Mouse (Mus musculus) forebrain, embryonic 13.5 days (tissue): ENCODE results near the gene Chm. TPM values are rescaled to one million over a fixed set of nuclear protein-coding genes. Genes with fewer than 3 reads are reported as not detected.
"Not testable (repeated sequence)": the region's sequence is repeated elsewhere in the genome, so short reads cannot be mapped to it uniquely, and the experiment has no call there.

Source experiments
- ATAC-seq: fragments of 200-750 bp; cut with Nextera tagmentation; 2 replicates; pipeline ENCODE4 v1.8.0; 2017
- H3K27ac ChIP-seq: fragments of 300-500 bp; sonication (generic); 2 replicates; pipeline ENCODE4 v1.5.1; 2015; ENCODE audit warnings: inconsistent platforms, mild to moderate bottlenecking, moderate library complexity
- H3K27me3 ChIP-seq: fragments of 300-500 bp; sonication (generic); 2 replicates; pipeline ENCODE4 v1.6.1; 2015; ENCODE audit warnings: mild to moderate bottlenecking, inconsistent platforms
- H3K36me3 ChIP-seq: fragments of 300-500 bp; sonication (generic); 2 replicates; pipeline ENCODE4 v1.6.1; 2015; ENCODE audit warnings: mild to moderate bottlenecking, inconsistent platforms; ENCODE audit not compliant: poor library complexity, severe bottlenecking
- H3K4me1 ChIP-seq: fragments of 300-500 bp; sonication (generic); 2 replicates; pipeline ENCODE4 v1.6.1; 2015; ENCODE audit warnings: inconsistent platforms
- H3K4me2 ChIP-seq: fragments of 300-500 bp; sonication (generic); 2 replicates; pipeline ENCODE4 v1.6.1; 2015; ENCODE audit warnings: inconsistent platforms, mild to moderate bottlenecking, moderate library complexity
- H3K4me3 ChIP-seq: fragments of 300-500 bp; sonication (generic); 2 replicates; pipeline ENCODE4 v1.5.1; 2015; ENCODE audit warnings: mild to moderate bottlenecking, inconsistent platforms
- H3K9ac ChIP-seq: fragments of 300-500 bp; sonication (generic); 2 replicates; pipeline ENCODE4 v1.6.1; 2015; ENCODE audit warnings: mild to moderate bottlenecking, inconsistent platforms
- H3K9me3 ChIP-seq: fragments of 300-500 bp; sonication (generic); replicated peaks from 2 replicates; pipeline ENCODE4 v1.6.1; 2016; ENCODE audit warnings: inconsistent platforms
- WGBS: fragments of 180-500 bp; shearing (Covaris S2); methylation state at CpG from one replicate; pipeline ENCODE4 v1.1.7; 2015; 5-methylcytosine and 5-hydroxymethylcytosine counted together
- polyA plus RNA-seq: library from polyadenylated mRNA; unstranded; fragments of >200 nt; fragmentation: Nextera tagmentation; extraction: Ambion mirVana; gene quantifications from 2 replicates; pipeline ENCODE4 v1.2.1, GENCODE M21; 2015

Gene Chm
- 11.9 and 13.5 TPM in 2 replicates for polyA plus RNA-seq

GRCm38 (mm10) chrX:113185230-113185985 lies at the start of gene Chm:
Gene Chm (minus strand): TSS chrX:113185517.
- H3K36me3 ChIP-seq: no peaks in the 10 kb centered on the region
- peak within 1 kb of the TSS; percentile 58 for H3K4me2 ChIP-seq
- H3K4me1 ChIP-seq: no peaks in the 10 kb centered on the region
- H3K9me3 ChIP-seq: no peaks in the 10 kb centered on the region
- WGBS: 13% methylated on average over 21 of the region's 21 CpGs
- H3K27me3 ChIP-seq: no peaks in the 10 kb centered on the region
- peak; percentile 98 for ATAC-seq
- peak within 1 kb of the TSS; percentile 53 for H3K4me3 ChIP-seq
- peak within 1 kb of the TSS; percentile 83 for H3K27ac ChIP-seq
- peak within 1 kb of the TSS; percentile 60 for H3K9ac ChIP-seq

GRCm38 (mm10) chrX:113193901-113194300 lies 8.6 kb upstream of the Chm start:
- no peak overlapping the region for H3K4me2 ChIP-seq
- 6% methylated on average over 2 of the region's 2 CpGs for WGBS
- ATAC-seq: no peak

GRCm38 (mm10) chrX:113184569-113185229 lies 618 bp downstream of the Chm start:
- H3K9me3 ChIP-seq: no peaks in the 10 kb centered on the region
- H3K4me2 ChIP-seq: peak overlapping the region; percentile 58
- peak; percentile 5; the same call in 1 of the 2 replicates for ATAC-seq
- WGBS: 18% methylated on average over 17 of the region's 17 CpGs
- H3K9ac ChIP-seq: peak overlapping the region; percentile 60
- no peaks in the 10 kb centered on the region for H3K36me3 ChIP-seq
- no peaks in the 10 kb centered on the region for H3K4me1 ChIP-seq
- no peaks in the 10 kb centered on the region for H3K27me3 ChIP-seq
- H3K27ac ChIP-seq: peak overlapping the region; percentile 83
- H3K4me3 ChIP-seq: peak overlapping the region; percentile 53

More at GRCm38 (mm10) chrX:113193901-113194300, 8.6 kb upstream of the Chm start:
- H3K4me1 ChIP-seq: no peaks in the 10 kb centered on the region
- no peak overlapping the region for H3K27ac ChIP-seq
- H3K36me3 ChIP-seq: no peaks in the 10 kb centered on the region
- H3K27me3 ChIP-seq: no peaks in the 10 kb centered on the region
- H3K4me3 ChIP-seq: no peak overlapping the region
- H3K9ac ChIP-seq: no peak overlapping the region
- no peaks in the 10 kb centered on the region for H3K9me3 ChIP-seq

- not testable (repeated sequence) for ATAC-seq, H3K4me3 ChIP-seq, H3K27me3 ChIP-seq, H3K9me3 ChIP-seq, H3K36me3 ChIP-seq, H3K4me2 ChIP-seq, H3K27ac ChIP-seq, H3K9ac ChIP-seq, H3K4me1 ChIP-seq
- WGBS: 95% methylated on average over 4 of the region's 4 CpGs
These were observed 4.5 kb downstream of the Chm start for GRCm38 (mm10) chrX:113180856-113181255.

GRCm38 (mm10) chrX:113172766-113173165 lies 12.6 kb downstream of the Chm start:
- Histone ChIP-seq H3K27me3 (no peaks in the 10 kb centered on the region), H3K9ac (no peak overlapping the region), H3K4me1 (no peaks in the 10 kb centered on the region), H3K4me2 (no peak overlapping the region), H3K36me3 (no peaks in the 10 kb centered on the region), H3K27ac (no peak overlapping the region), H3K9me3 (no peaks in the 10 kb centered on the region), H3K4me3 (no peak overlapping the region)
- WGBS: 82% methylated on average over 2 of the region's 2 CpGs
- ATAC-seq: no peak

GRCm38 (mm10) chrX:113172271-113172670 lies 13.0 kb downstream of the Chm start:
- no peak for ATAC-seq
- no peaks in the 10 kb centered on the region for H3K36me3 ChIP-seq
- H3K4me1 ChIP-seq: no peaks in the 10 kb centered on the region
- H3K9ac ChIP-seq: no peak overlapping the region
- H3K4me3 ChIP-seq: no peak overlapping the region
- no peak overlapping the region for H3K4me2 ChIP-seq
- H3K9me3 ChIP-seq: no peaks in the 10 kb centered on the region
- H3K27ac ChIP-seq: no peak overlapping the region
- WGBS: 80% methylated on average over 1 of the region's 1 CpGs
- H3K27me3 ChIP-seq: no peaks in the 10 kb centered on the region

- no peak overlapping the region for H3K4me2 ChIP-seq
- no peaks in the 10 kb centered on the region for H3K27me3 ChIP-seq
- H3K27ac ChIP-seq: no peak overlapping the region
- H3K4me3 ChIP-seq: no peak overlapping the region
- no peak overlapping the region for H3K9ac ChIP-seq
- WGBS: 81% methylated on average over 3 of the region's 3 CpGs
- no peaks in the 10 kb centered on the region for H3K9me3 ChIP-seq
- peaks cover 5% of the 10 kb centered on the region; the same call in 1 of the 2 replicates for H3K36me3 ChIP-seq
- no peak for ATAC-seq
- no peaks in the 10 kb centered on the region for H3K4me1 ChIP-seq
These were observed 25.0 kb downstream of the Chm start for GRCm38 (mm10) chrX:113160268-113160860.

- no peaks in the 10 kb centered on the region for H3K27me3 ChIP-seq
- no peaks in the 10 kb centered on the region for H3K4me1 ChIP-seq
- H3K27ac ChIP-seq: no peak overlapping the region
- no peak overlapping the region for H3K9ac ChIP-seq
- H3K4me2 ChIP-seq: no peak overlapping the region
- H3K9me3 ChIP-seq: no peaks in the 10 kb centered on the region
- whole genome bisulfite sequencing: 70% methylated on average over 2 of the region's 2 CpGs
- ATAC-seq: no peak
- no peaks in the 10 kb centered on the region for H3K36me3 ChIP-seq
- H3K4me3 ChIP-seq: no peak overlapping the region
These were observed 101.1 kb downstream of the Chm start for GRCm38 (mm10) chrX:113084171-113084570.

- Histone ChIP-seq H3K36me3 (no peaks in the 10 kb centered on the region; the same call in 1 of the 2 replicates), H3K27me3 (no peaks in the 10 kb centered on the region), H3K4me3 (no peak overlapping the region), H3K27ac (no peak overlapping the region), H3K4me2 (no peak overlapping the region), H3K9me3 (no peaks in the 10 kb centered on the region), H3K9ac (no peak overlapping the region), H3K4me1 (no peaks in the 10 kb centered on the region)
- 93% methylated on average over 2 of the region's 2 CpGs for WGBS
- no peak for ATAC-seq
These were observed 109.3 kb downstream of the Chm start for GRCm38 (mm10) chrX:113076053-113076452.

- no peak overlapping the region for H3K9ac ChIP-seq
- H3K9me3 ChIP-seq: no peaks in the 10 kb centered on the region
- no peaks in the 10 kb centered on the region for H3K4me1 ChIP-seq
- no peak overlapping the region for H3K4me2 ChIP-seq
- no peaks in the 10 kb centered on the region for H3K27me3 ChIP-seq
- 87% methylated on average over 4 of the region's 4 CpGs for WGBS
- H3K4me3 ChIP-seq: no peak overlapping the region
- no peaks in the 10 kb centered on the region; the same call in 1 of the 2 replicates for H3K36me3 ChIP-seq
- no peak overlapping the region for H3K27ac ChIP-seq
- ATAC-seq: no peak
These were observed 110.5 kb downstream of the Chm start for GRCm38 (mm10) chrX:113074823-113075222.

GRCm38 (mm10) chrX:113003621-113004020 lies 181.7 kb downstream of the Chm start:
- no peak overlapping the region for H3K4me2 ChIP-seq
- H3K27me3 ChIP-seq: no peaks in the 10 kb centered on the region
- no peak for ATAC-seq
- H3K9me3 ChIP-seq: no peaks in the 10 kb centered on the region
- H3K36me3 ChIP-seq: no peaks in the 10 kb centered on the region
- no peak overlapping the region for H3K9ac ChIP-seq
- no peaks in the 10 kb centered on the region for H3K4me1 ChIP-seq
- H3K27ac ChIP-seq: no peak overlapping the region
- WGBS: 84% methylated on average over 3 of the region's 3 CpGs
- H3K4me3 ChIP-seq: no peak overlapping the region

- Histone ChIP-seq H3K4me2 (no peak overlapping the region), H3K36me3 (no peaks in the 10 kb centered on the region), H3K27me3 (no peaks in the 10 kb centered on the region), H3K27ac (no peak overlapping the region), H3K4me1 (no peaks in the 10 kb centered on the region), H3K4me3 (no peak overlapping the region), H3K9ac (no peak overlapping the region), H3K9me3 (no peaks in the 10 kb centered on the region)
- no peak for ATAC-seq
- 59% methylated on average over 3 of the region's 3 CpGs for WGBS
These were observed 183.1 kb downstream of the Chm start for GRCm38 (mm10) chrX:113002192-113002591.
